Mouse (Mus musculus): Measurements from ENCODE around the gene Ttc13. TPM values are rescaled to one million over a fixed set of nuclear protein-coding genes. Genes with fewer than 3 reads are reported as not detected.

The Ttc13 gene
- polyA plus RNA-seq, 1 experiment from 2014 or later: 64.0 TPM

- H3K36me3 ChIP-seq: peaks cover 33% of the 10 kb centered on the region
- WGBS: 89% methylated on average over 1 of the region's 1 CpGs
- H3K4me2 ChIP-seq (replicated peaks): no peak overlapping the region
- ATAC-seq (ENCODE audit: low FRiP score, low read depth): no peak
- no peaks in the 10 kb centered on the region for H3K27me3 ChIP-seq (replicated peaks)
- no peaks in the 10 kb centered on the region for H3K9me3 ChIP-seq
- H3K4me3 ChIP-seq: no peak overlapping the region
- H3K27ac ChIP-seq: no peak overlapping the region
- H3K9ac ChIP-seq: no peak overlapping the region
- no peaks in the 10 kb centered on the region for H3K4me1 ChIP-seq
These were observed 17.5 kb upstream of the Ttc13 start for GRCm38 (mm10) chr8:124739268-124739667.

GRCm38 (mm10) chr8:124735371-124735911 lies 13.7 kb upstream of the Ttc13 start:
- no peaks in the 10 kb centered on the region for H3K4me1 ChIP-seq
- H3K27ac ChIP-seq: no peak overlapping the region
- H3K27me3 ChIP-seq (replicated peaks): no peaks in the 10 kb centered on the region
- 40% methylated on average over 3 of the region's 3 CpGs for WGBS
- no peak for ATAC-seq (ENCODE audit: low FRiP score, low read depth)
- no peaks in the 10 kb centered on the region for H3K9me3 ChIP-seq
- no peak overlapping the region for H3K9ac ChIP-seq
- no peak overlapping the region for H3K4me2 ChIP-seq (replicated peaks)
- peaks cover 60% of the 10 kb centered on the region for H3K36me3 ChIP-seq
- no peak overlapping the region for H3K4me3 ChIP-seq

GRCm38 (mm10) chr8:124732828-124733227 lies 11.0 kb upstream of the Ttc13 start:
- no peak overlapping the region for H3K4me3 ChIP-seq
- WGBS: 86% methylated on average over 8 of the region's 8 CpGs
- H3K9me3 ChIP-seq: no peaks in the 10 kb centered on the region
- no peak overlapping the region for H3K9ac ChIP-seq
- no peak for ATAC-seq (ENCODE audit: low FRiP score, low read depth)
- no peak overlapping the region for H3K4me2 ChIP-seq (replicated peaks)
- H3K36me3 ChIP-seq: peaks cover 80% of the 10 kb centered on the region
- H3K4me1 ChIP-seq: no peaks in the 10 kb centered on the region
- H3K27me3 ChIP-seq (replicated peaks): no peaks in the 10 kb centered on the region
- H3K27ac ChIP-seq: no peak overlapping the region

DNA sequence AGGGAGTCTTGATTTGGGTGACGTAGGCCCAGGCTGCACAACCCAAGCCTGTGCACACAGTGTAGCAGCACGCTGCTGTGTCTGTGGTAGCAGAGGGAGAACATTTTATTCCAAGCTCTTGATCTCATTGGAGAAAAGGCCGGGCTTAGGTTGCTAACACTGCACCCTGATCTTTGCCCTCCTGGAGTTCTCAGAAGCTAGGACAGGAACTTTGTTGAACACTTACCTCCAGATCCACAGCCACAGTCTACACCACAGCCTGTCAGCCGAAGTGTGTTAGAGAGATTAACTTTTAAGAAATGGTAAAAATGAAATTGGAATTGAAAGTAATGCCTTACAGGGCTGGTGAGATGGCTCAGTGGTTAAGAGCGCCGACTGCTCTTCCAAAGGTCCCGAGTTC lies 2.5 kb upstream of the Ttc13 start:
- Histone ChIP-seq H3K4me1 (peaks cover 23% of the 10 kb centered on the region), H3K9me3 (no peaks in the 10 kb centered on the region), H3K4me3 (no peak overlapping the region), H3K27me3 (replicated peaks) (no peaks in the 10 kb centered on the region), H3K9ac (no peak overlapping the region), H3K4me2 (replicated peaks) (no peak overlapping the region), H3K27ac (no peak overlapping the region), H3K36me3 (peaks cover 33% of the 10 kb centered on the region)
- 95% methylated on average over 7 of the region's 7 CpGs for WGBS
- no peak for ATAC-seq (ENCODE audit: low FRiP score, low read depth)

- WGBS: 2% methylated on average over 31 of the region's 31 CpGs
- no peaks in the 10 kb centered on the region for H3K27me3 ChIP-seq (replicated peaks)
- ATAC-seq (ENCODE audit: low FRiP score, low read depth): peak; percentile 23
These were observed 583 bp downstream of the Ttc13 start for GRCm38 (mm10) chr8:124720938-124721861.

DNA sequence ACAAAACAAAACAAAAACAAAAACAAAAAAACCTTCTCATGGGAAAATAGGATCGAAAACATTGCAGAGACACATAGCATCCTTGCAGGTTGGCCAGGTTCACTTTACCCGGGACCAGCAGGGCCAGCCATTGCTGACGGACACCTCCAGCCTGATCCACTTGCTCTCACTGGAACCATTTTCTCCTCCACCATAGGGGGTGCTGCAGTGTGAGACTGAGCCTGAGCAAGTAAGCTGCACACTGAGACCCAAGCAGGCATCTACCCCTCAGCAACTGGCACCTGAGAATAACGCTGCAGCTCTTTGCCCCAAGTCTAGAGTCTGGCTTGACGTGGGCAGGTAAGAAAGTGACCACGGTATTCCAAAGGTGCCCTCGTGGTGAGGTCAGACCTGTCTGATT lies 1.6 kb downstream of the Ttc13 start:
- 83% methylated on average over 7 of the region's 7 CpGs for WGBS

More at GRCm38 (mm10) chr8:124720938-124721861, 583 bp downstream of the Ttc13 start:
- Histone ChIP-seq H3K4me2 (replicated peaks) (peak overlapping the region; percentile 93), H3K9me3 (no peaks in the 10 kb centered on the region), H3K27ac (no peak overlapping the region; the same call in 1 of the 2 replicates), H3K4me3 (peak overlapping the region; percentile 85), H3K36me3 (peaks cover 3% of the 10 kb centered on the region), H3K4me1 (peaks cover 23% of the 10 kb centered on the region), H3K9ac (peak overlapping the region; percentile 92)

DNA sequence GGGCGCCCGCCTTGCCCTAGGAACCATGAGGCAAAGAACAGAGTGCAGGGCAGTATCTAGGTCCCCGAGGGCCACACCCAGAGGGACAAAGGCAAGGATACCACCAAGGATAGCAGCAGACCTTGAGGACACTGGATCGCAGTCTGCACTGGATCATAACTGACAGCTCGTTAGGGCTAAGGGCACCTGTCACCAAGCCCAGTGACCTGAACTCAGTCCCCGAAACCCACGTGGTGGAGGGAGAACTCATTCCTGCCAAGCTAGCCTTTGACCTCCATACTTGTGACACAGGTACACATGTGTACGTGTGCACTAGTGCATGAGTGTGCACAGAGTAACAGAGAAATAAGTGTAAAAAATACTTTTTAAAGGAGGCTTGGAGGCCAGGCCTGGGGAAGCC lies 6.0 kb downstream of the Ttc13 start:
- H3K4me1 ChIP-seq: peaks cover 6% of the 10 kb centered on the region
- no peak overlapping the region for H3K27ac ChIP-seq
- no peaks in the 10 kb centered on the region for H3K9me3 ChIP-seq
- WGBS: 93% methylated on average over 8 of the region's 8 CpGs
- no peaks in the 10 kb centered on the region for H3K27me3 ChIP-seq (replicated peaks)
- no peak overlapping the region for H3K4me3 ChIP-seq
- no peak overlapping the region for H3K9ac ChIP-seq
- peaks cover 29% of the 10 kb centered on the region for H3K36me3 ChIP-seq
- H3K4me2 ChIP-seq (replicated peaks): no peak overlapping the region
- ATAC-seq (ENCODE audit: low FRiP score, low read depth): no peak

More for the DNA sequence above, 1.6 kb downstream of the Ttc13 start:
- H3K27me3 ChIP-seq (replicated peaks): no peaks in the 10 kb centered on the region
- no peaks in the 10 kb centered on the region for H3K36me3 ChIP-seq
- no peak for ATAC-seq (ENCODE audit: low FRiP score, low read depth)
- no peak overlapping the region for H3K4me3 ChIP-seq
- H3K9ac ChIP-seq: no peak overlapping the region
- no peaks in the 10 kb centered on the region for H3K9me3 ChIP-seq
- H3K27ac ChIP-seq: no peak overlapping the region
- H3K4me2 ChIP-seq (replicated peaks): peak overlapping the region; percentile 93; the same call in 1 of the 2 replicates
- H3K4me1 ChIP-seq: peaks cover 23% of the 10 kb centered on the region

- H3K9ac ChIP-seq: 0 out of 2 replicates have a peak overlapping the region, but pooled peaks have one; percentile 33
- ATAC-seq (ENCODE audit: low FRiP score, low read depth): no peak
- H3K27ac ChIP-seq: no peak overlapping the region
- no peak overlapping the region for H3K4me3 ChIP-seq
- no peaks in the 10 kb centered on the region for H3K4me1 ChIP-seq
- H3K9me3 ChIP-seq: no peaks in the 10 kb centered on the region
- no peaks in the 10 kb centered on the region for H3K27me3 ChIP-seq (replicated peaks)
- H3K36me3 ChIP-seq: peaks cover 47% of the 10 kb centered on the region
- 96% methylated on average over 6 of the region's 6 CpGs for WGBS
- H3K4me2 ChIP-seq (replicated peaks): no peak overlapping the region
These were observed 8.6 kb downstream of the Ttc13 start for GRCm38 (mm10) chr8:124713207-124713606.

- Histone ChIP-seq H3K9me3 (no peaks in the 10 kb centered on the region), H3K36me3 (peaks cover 52% of the 10 kb centered on the region), H3K27ac (no peak overlapping the region), H3K9ac (no peak overlapping the region), H3K4me3 (no peak overlapping the region), H3K4me2 (replicated peaks) (no peak overlapping the region), H3K4me1 (no peaks in the 10 kb centered on the region), H3K27me3 (replicated peaks) (no peaks in the 10 kb centered on the region)
- WGBS: 95% methylated on average over 8 of the region's 8 CpGs
- ATAC-seq (ENCODE audit: low FRiP score, low read depth): no peak
These were observed 16.0 kb downstream of the Ttc13 start for GRCm38 (mm10) chr8:124705823-124706222.

DNA sequence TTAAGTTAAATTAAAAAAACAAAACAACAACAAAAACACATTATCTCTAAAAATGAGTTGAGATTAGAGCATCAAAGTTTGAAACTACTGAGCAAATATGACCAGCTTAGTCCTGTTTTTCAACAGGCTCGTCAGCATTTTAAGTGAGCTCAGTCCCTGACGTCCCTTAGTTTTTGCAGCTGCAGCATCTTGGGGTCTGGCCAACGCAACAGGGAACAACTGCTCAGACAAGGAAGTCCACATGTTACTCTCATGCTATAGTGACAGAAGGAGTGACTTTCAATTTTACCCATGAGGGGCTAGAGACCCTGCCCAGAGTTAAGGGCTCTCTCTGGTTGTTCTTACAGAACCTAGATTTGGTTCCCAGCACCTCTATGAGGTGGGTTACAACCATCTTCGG lies 17.4 kb downstream of the Ttc13 start:
- no peaks in the 10 kb centered on the region for H3K27me3 ChIP-seq (replicated peaks)
- H3K27ac ChIP-seq: no peak overlapping the region
- no peak overlapping the region for H3K9ac ChIP-seq
- no peak overlapping the region for H3K4me3 ChIP-seq
- 85% methylated on average over 4 of the region's 4 CpGs for WGBS
- no peaks in the 10 kb centered on the region for H3K9me3 ChIP-seq
- H3K4me1 ChIP-seq: no peaks in the 10 kb centered on the region
- H3K36me3 ChIP-seq: peaks cover 52% of the 10 kb centered on the region
- no peak overlapping the region for H3K4me2 ChIP-seq (replicated peaks)
- ATAC-seq (ENCODE audit: low FRiP score, low read depth): no peak

GRCm38 (mm10) chr8:124703526-124703925 lies 18.3 kb downstream of the Ttc13 start:
- Histone ChIP-seq H3K4me1 (no peaks in the 10 kb centered on the region), H3K4me2 (replicated peaks) (no peak overlapping the region), H3K9me3 (no peaks in the 10 kb centered on the region), H3K27ac (no peak overlapping the region), H3K9ac (no peak overlapping the region), H3K4me3 (no peak overlapping the region), H3K36me3 (peaks cover 47% of the 10 kb centered on the region), H3K27me3 (replicated peaks) (no peaks in the 10 kb centered on the region)
- 80% methylated on average over 4 of the region's 4 CpGs for WGBS
- no peak for ATAC-seq (ENCODE audit: low FRiP score, low read depth)

- H3K4me1 ChIP-seq: no peaks in the 10 kb centered on the region
- WGBS: 84% methylated on average over 3 of the region's 3 CpGs
- no peak for ATAC-seq (ENCODE audit: low FRiP score, low read depth)
These were observed 19.6 kb downstream of the Ttc13 start for GRCm38 (mm10) chr8:124702183-124702582.

More at GRCm38 (mm10) chr8:124702183-124702582, 19.6 kb downstream of the Ttc13 start:
- Histone ChIP-seq H3K9me3 (no peaks in the 10 kb centered on the region), H3K9ac (no peak overlapping the region), H3K27me3 (replicated peaks) (no peaks in the 10 kb centered on the region), H3K4me3 (no peak overlapping the region), H3K36me3 (peaks cover 58% of the 10 kb centered on the region), H3K27ac (no peak overlapping the region), H3K4me2 (replicated peaks) (no peak overlapping the region)

Measured in neural tube, embryonic 12.5 days (tissue).